Comparison of ENCODE assay signal across 8 mouse cellular contexts in genomic region chr14:25693271-25693887, GRCm38 (mm10). TPM values are rescaled to one million over a fixed set of nuclear protein-coding genes. Genes with fewer than 3 reads are reported as not detected.
DNase-seq lines count a peak whose midpoint lies in the region; ATAC-seq and TF ChIP-seq lines count a peak whose summit lies in the region.

No protein-coding gene starts in this region.

- H3K4me2 ChIP-seq in limb, embryonic 15.5 days, result peak overlapping the region; percentile 90
- peak overlapping the region; percentile 98 for H3K4me2 ChIP-seq in stomach, postnatal 0 days (replicated peaks; ENCODE audit: low read depth)

- H3K4me3 ChIP-seq in ES-Bruce4 (ENCODE audit: low read depth, low read length), result peak overlapping the region; percentile 15; the same call in 1 of the 2 replicates
- peak overlapping the region; percentile 80 for H3K4me3 ChIP-seq in hindbrain, embryonic 10.5 days
- H3K4me3 ChIP-seq in limb, embryonic 15.5 days, result peak overlapping the region; percentile 91
- H3K4me3 ChIP-seq in stomach, postnatal 0 days (ENCODE audit: low read depth, low read length), result peak overlapping the region; percentile 77; the same call in 1 of the 2 replicates

- TF ChIP-seq EP300 in ES-Bruce4 (IDR thresholded peaks at IDR 0.05; ENCODE audit: insufficient read depth, low read depth, low read length), result no peak
- no peak for TF ChIP-seq EP300 in stomach, postnatal 0 days (optimal IDR thresholded peaks at IDR 0.05)

- no peak for TF ChIP-seq CTCF in ES-Bruce4 (IDR thresholded peaks at IDR 0.05; ENCODE audit: low read depth, low read length)
- TF ChIP-seq CTCF in stomach, postnatal 0 days (IDR thresholded peaks at IDR 0.05; ENCODE audit: low read depth), result no peak

- peak overlapping the region; percentile 37 for H3K9ac ChIP-seq in ES-Bruce4 (ENCODE audit: low read depth, poor library complexity, severe bottlenecking)
- H3K9ac ChIP-seq in limb, embryonic 15.5 days, result no peak overlapping the region
- H3K9ac ChIP-seq in stomach, postnatal 0 days (ENCODE audit: low read length), result no peak overlapping the region

- DNase-seq in cerebellum, adult 11 months, result peak; percentile 37
- DNase-seq in cerebellum, adult 9-10 months, result no peak
- no peak for DNase-seq in hindbrain, embryonic 10.5 days (ENCODE audit: low spot score)
- no peak for DNase-seq in stomach, postnatal 0 days (ENCODE audit: low spot score)
- no peak for DNase-seq in layer of hippocampus, adult 18-20 months (ENCODE audit: low spot score in 2 of 2)
- DNase-seq in urinary bladder, postnatal 25 days (ENCODE audit: low spot score), result no peak

- ATAC-seq in limb, embryonic 15.5 days (ENCODE audit: insufficient number of reproducible peaks, low FRiP score, low TSS enrichment, low read depth), result no peak
- ATAC-seq in stomach, postnatal 0 days (ENCODE audit: low FRiP score, low TSS enrichment), result no peak

- 77% methylated on average over 6 of the region's 6 CpGs for WGBS in hindbrain, embryonic 10.5 days
- 63% methylated on average over 6 of the region's 6 CpGs for WGBS in limb, embryonic 15.5 days
- 47% methylated on average over 6 of the region's 6 CpGs for WGBS in stomach, postnatal 0 days

- peaks cover 3% of the 10 kb centered on the region for H3K36me3 ChIP-seq in ES-Bruce4 (ENCODE audit: control insufficient read depth, insufficient read depth, low read length, poor library complexity, severe bottlenecking)
- peaks cover 30% of the 10 kb centered on the region for H3K36me3 ChIP-seq in hindbrain, embryonic 10.5 days
- H3K36me3 ChIP-seq in limb, embryonic 15.5 days, result peaks cover 23% of the 10 kb centered on the region
- peaks cover 5% of the 10 kb centered on the region for H3K36me3 ChIP-seq in stomach, postnatal 0 days (ENCODE audit: control insufficient read depth, insufficient read depth, low read length)

- H3K4me1 ChIP-seq in ES-Bruce4 (ENCODE audit: control insufficient read depth, insufficient read depth, low read length), result peaks cover 5% of the 10 kb centered on the region
- peaks cover 35% of the 10 kb centered on the region for H3K4me1 ChIP-seq in hindbrain, embryonic 10.5 days (replicated peaks)
- H3K4me1 ChIP-seq in limb, embryonic 15.5 days, result peaks cover 33% of the 10 kb centered on the region
- no peaks in the 10 kb centered on the region; the same call in 1 of the 2 replicates for H3K4me1 ChIP-seq in stomach, postnatal 0 days (replicated peaks; ENCODE audit: control insufficient read depth, insufficient read depth)

- H3K27me3 ChIP-seq in ES-Bruce4 (ENCODE audit: control insufficient read depth, insufficient read depth, low read length, poor library complexity, severe bottlenecking), result no peaks in the 10 kb centered on the region
- H3K27me3 ChIP-seq in hindbrain, embryonic 10.5 days (ENCODE audit: insufficient read depth, poor library complexity, severe bottlenecking), result 0 out of 2 replicates have a peak, but pooled peaks cover 8% of the 10 kb centered on the region
- no peaks in the 10 kb centered on the region for H3K27me3 ChIP-seq in limb, embryonic 15.5 days
- H3K27me3 ChIP-seq in stomach, postnatal 0 days (ENCODE audit: control insufficient read depth, insufficient read depth, low read length), result no peaks in the 10 kb centered on the region

- H3K27ac ChIP-seq in ES-Bruce4 (ENCODE audit: insufficient read depth, low read length), result no peak overlapping the region
- H3K27ac ChIP-seq in hindbrain, embryonic 10.5 days, result peak overlapping the region; percentile 92
- H3K27ac ChIP-seq in limb, embryonic 15.5 days, result no peak overlapping the region
- H3K27ac ChIP-seq in stomach, postnatal 0 days (replicated peaks), result no peak overlapping the region; the same call in none of the 2 replicates

- H3K9me3 ChIP-seq in ES-Bruce4 (replicated peaks; ENCODE audit: control insufficient read depth, insufficient read depth, low read length, poor library complexity, severe bottlenecking), result no peaks in the 10 kb centered on the region
- H3K9me3 ChIP-seq in hindbrain, embryonic 10.5 days, result no peaks in the 10 kb centered on the region
- no peaks in the 10 kb centered on the region for H3K9me3 ChIP-seq in limb, embryonic 15.5 days
- H3K9me3 ChIP-seq in stomach, postnatal 0 days (ENCODE audit: control insufficient read depth, low read length), result no peaks in the 10 kb centered on the region

- TF ChIP-seq POLR2A in ES-Bruce4 (IDR thresholded peaks at IDR 0.05; ENCODE audit: insufficient read depth, low read length), result no peak

RNA-seq across cellular contexts. Expression of gene Ppif, which starts 0.6 kb away (rescaled TPM):
- polyA plus RNA-seq in ES-Bruce4 (2011; ENCODE audit: insufficient read depth, insufficient read length, low read depth, missing spikeins), result 41.1 and 42.2 TPM in 2 replicates
- 47.3 and 55.7 TPM in 2 replicates for polyA plus RNA-seq in hindbrain, embryonic 10.5 days (2016; fragmentation: Nextera tagmentation; extraction: Ambion mirVana)
- 26.4 and 32.1 TPM in 2 replicates for polyA plus RNA-seq in limb, embryonic 15.5 days (2015; fragmentation: Nextera tagmentation; extraction: Ambion mirVana)
- polyA plus RNA-seq in stomach, postnatal 0 days (2015; fragmentation: Nextera tagmentation; extraction: Ambion mirVana), result 66.1 and 74.6 TPM in 2 replicates
- total RNA-seq in layer of hippocampus, adult 18-20 months (2021), result 10 to 100 TPM; 26.8 to 30.1 TPM

Comparison
In these comparisons a context has a peak if more than half of its experiments do, and no peak if none do; other contexts are left out.
1. H3K4me3 ChIP-seq: peak in every context shown above with its lines; median percentile 91 in limb, embryonic 15.5 days; 80 in hindbrain, embryonic 10.5 days; 77 in stomach, postnatal 0 days; 15 in ES-Bruce4.